In genomic region chr9:61321825-61322224, GRCm38 (mm10) we compare ENCODE assay signal across 12 mouse cellular contexts. TPM values are rescaled to one million over a fixed set of nuclear protein-coding genes. Genes with fewer than 3 reads are reported as not detected.
DNase-seq lines count a peak whose midpoint lies in the region; ATAC-seq lines count a peak whose summit lies in the region.
"Had no signal": no experiment of that assay in that cellular context is flagged by ENCODE, and none has a peak within 500 bp of the region (broad histone marks: within the 10 kb centered on the region; RNA-seq: fewer than 3 reads in every experiment).

No protein-coding gene starts in this region.

- DNase-seq in adrenal gland, postnatal 14 days: peak; percentile 48
- DNase-seq in adrenal gland, postnatal 10 days: no peak
- DNase-seq in layer of hippocampus, adult 11-12 months (ENCODE audit: low spot score): peak; percentile 12
- no peak for DNase-seq in layer of hippocampus, adult 8-10 months (ENCODE audit: low spot score in 2 of 2)
- peak; percentile 86 for DNase-seq in cerebellum, adult 11 months
- DNase-seq in kidney, adult 9 months: no peak
- no peak for DNase-seq in right cerebral cortex, postnatal 25 days
- DNase-seq: adrenal gland, adult 8-10 months; kidney, adult 11 months had no signal

- peak; percentile 26 to 43; a peak in 3 of 4 replicates for ATAC-seq in hematopoietic stem cell, adult 5-6 weeks (replicated peaks in 1 of 2; ENCODE audit: insufficient read depth in 1 of 2, low FRiP score in 2 of 2, low TSS enrichment in 1 of 2, low read depth in 1 of 2, poor library complexity in 2 of 2, severe bottlenecking in 2 of 2)
- ATAC-seq: forebrain, embryonic 14.5 days; midbrain, embryonic 16.5 days had no signal

RNA-seq across cellular contexts. Expression of gene Tle3, which starts 50.3 kb away (rescaled TPM):
- total RNA-seq in adrenal gland, postnatal 14 days (2021): 98.9 and 107 TPM in 2 replicates
- total RNA-seq in adrenal gland, postnatal 10 days (2021): 10 to 100 TPM; 82.4 to 92.7 TPM
- 10 to 100 TPM; 47.8 to 62.3 (median 56.9) TPM for total RNA-seq in layer of hippocampus, adult 8-10 months (2022)
- total RNA-seq in hematopoietic stem cell, adult 5-6 weeks (2017): 44.5 and 105 TPM in 2 replicates

Comparison
In these comparisons a context has a peak if more than half of its experiments do, and no peak if none do; other contexts are left out.
1. DNase-seq: peak in adrenal gland, postnatal 14 days (single experiment), layer of hippocampus, adult 11-12 months (single experiment) and cerebellum, adult 11 months (single experiment); none in adrenal gland, postnatal 10 days (single experiment), layer of hippocampus, adult 8-10 months (0 of 2), kidney, adult 9 months (single experiment) and right cerebral cortex, postnatal 25 days (single experiment).